Mouse (Mus musculus) kidney, adult 2 months (tissue): ENCODE measurements around the gene Capza3.

Experiments used
- CTCF ChIP-seq: fragments of 200-500 bp; conservative IDR thresholded peaks from 2 replicates; pipeline ENCODE4 v1.5.1; 2011; ENCODE audit warnings: low read depth, mild to moderate bottlenecking, control low read depth, low read length, moderate library complexity, mixed read lengths; ENCODE audit not compliant: insufficient read depth, insufficient read length
- POLR2A ChIP-seq: fragments of 200-500 bp; IDR thresholded peaks from one replicate; pipeline ENCODE4 v1.6.1; 2011; ENCODE audit warnings: low read depth, low read length, control low read depth

- TF ChIP-seq CTCF (no peak), POLR2A (no peak)
Observed at GRCm38 (mm10) chr6:140080933-140081332, 39.9 kb downstream of the Capza3 start.
